Mouse (Mus musculus) kidney, postnatal 0 days (tissue): ENCODE data around the gene Gm13287. TPM values are rescaled to one million over a fixed set of nuclear protein-coding genes. Genes with fewer than 3 reads are reported as not detected.
"Not testable (repeated sequence)": the region's sequence is repeated elsewhere in the genome, so short reads cannot be mapped to it uniquely, and the experiment has no call there.

Experiments
- ATAC-seq: fragments of 200-750 bp; cut with Nextera tagmentation; replicated peaks from 2 replicates; pipeline ENCODE4 v1.8.0; 2017; ENCODE audit warnings: low read depth, moderate number of reproducible peaks, moderate TSS enrichment, moderate library complexity; ENCODE audit not compliant: low FRiP score
- DNase-seq: peaks from one replicate; pipeline ENCODE4 v3.0.0-alpha.2; 2016; ENCODE audit warnings: low spot score
- H3K27ac ChIP-seq: fragments of 300-500 bp; sonication (generic); 2 replicates; pipeline ENCODE4 v1.5.1; 2014; ENCODE audit warnings: mild to moderate bottlenecking
- H3K27me3 ChIP-seq: fragments of 300-500 bp; sonication (generic); 2 replicates; pipeline ENCODE4 v1.6.1; 2014; ENCODE audit warnings: low read length, mixed read lengths; ENCODE audit not compliant: insufficient read depth
- H3K36me3 ChIP-seq: fragments of 300-500 bp; sonication (generic); 2 replicates; pipeline ENCODE4 v1.6.1; 2014; ENCODE audit warnings: low read length, mixed read lengths; ENCODE audit not compliant: insufficient read depth
- H3K4me1 ChIP-seq: fragments of 300-500 bp; sonication (generic); replicated peaks from 2 replicates; pipeline ENCODE4 v1.6.1; 2014; ENCODE audit warnings: antibody characterized with exemption, low read length, mixed read lengths; ENCODE audit not compliant: insufficient read depth
- H3K4me2 ChIP-seq: fragments of 300-500 bp; sonication (generic); 2 replicates; pipeline ENCODE4 v1.6.1; 2014; ENCODE audit warnings: mild to moderate bottlenecking, low read length, moderate library complexity, mixed read lengths
- H3K4me3 ChIP-seq: fragments of 300-500 bp; sonication (generic); replicated peaks from 2 replicates; pipeline ENCODE4 v1.5.1; 2014; ENCODE audit warnings: low read depth, low read length
- H3K9ac ChIP-seq: fragments of 300-500 bp; sonication (generic); 2 replicates; pipeline ENCODE4 v1.6.1; 2014; ENCODE audit warnings: low read depth, low read length
- H3K9me3 ChIP-seq: fragments of 300-500 bp; sonication (generic); replicated peaks from 2 replicates; pipeline ENCODE4 v1.6.1; 2016; ENCODE audit warnings: low read length, inconsistent platforms, mixed read lengths
- CTCF ChIP-seq: IDR thresholded peaks from 2 replicates; pipeline ENCODE4 v1.5.1; 2016; ENCODE audit warnings: antibody characterized with exemption, low read depth, mild to moderate bottlenecking, moderate library complexity
- WGBS: fragments of 180-500 bp; shearing (Covaris S2); extraction: QIAGEN DNeasy Blood & Tissue Kit; methylation state at CpG from one replicate; pipeline ENCODE4 v1.1.7; 2014; 5-methylcytosine and 5-hydroxymethylcytosine counted together
- polyA plus RNA-seq: library from polyadenylated mRNA; unstranded; fragments of >200 nt; fragmentation: Nextera tagmentation; extraction: Ambion mirVana; gene quantifications from 2 replicates; pipeline ENCODE4 v1.2.1, GENCODE M21; 2015

Gm13287 gene
- polyA plus RNA-seq, 1 experiment from 2014 or later: not detected

GRCm38 (mm10) chr4:88805761-88806160 lies 2.7 kb downstream of the Gm13287 start:
- not testable (repeated sequence) for H3K4me2 ChIP-seq, H3K36me3 ChIP-seq, H3K9ac ChIP-seq, H3K4me1 ChIP-seq, H3K9me3 ChIP-seq, DNase-seq, ATAC-seq, H3K4me3 ChIP-seq, H3K27me3 ChIP-seq, H3K27ac ChIP-seq
- peak; percentile 39 for TF ChIP-seq CTCF
- no CpG with 5 or more reads among the region's 34 CpGs for WGBS

DNA sequence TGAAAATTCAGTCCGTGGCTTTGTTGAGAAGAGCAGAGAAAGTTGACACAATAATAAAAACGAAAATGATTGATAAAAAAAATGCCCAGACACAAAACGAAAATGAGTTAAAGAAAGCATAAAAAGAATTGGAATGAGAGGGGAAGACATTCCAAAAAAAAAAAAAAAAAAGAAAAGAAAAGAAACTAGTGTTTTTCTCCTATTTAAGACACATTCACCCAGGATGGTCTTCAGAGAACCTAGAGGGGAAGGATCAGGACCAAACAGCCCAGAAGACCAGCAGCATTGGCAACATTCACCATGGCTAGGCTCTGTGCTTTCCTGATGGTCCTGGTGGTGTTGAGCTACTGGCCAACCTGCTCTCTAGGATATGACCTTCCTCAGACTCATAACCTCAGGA lies 12.9 kb downstream of the Gm13287 start, which contains the start of gene Ifna7:
TSS of gene Ifna7 (plus strand) at position 301 of the 400 bp plus-strand sequence.
- H3K4me2 ChIP-seq: no peak within 1 kb of the TSS
- no peaks in the 10 kb centered on the region for H3K4me1 ChIP-seq
- no peak for DNase-seq
- H3K27me3 ChIP-seq: no peaks in the 10 kb centered on the region
- no peak within 1 kb of the TSS for H3K9ac ChIP-seq
- no peak for TF ChIP-seq CTCF
- no peak within 1 kb of the TSS for H3K27ac ChIP-seq
- no peak for ATAC-seq
- H3K4me3 ChIP-seq: no peak within 1 kb of the TSS
- no peaks in the 10 kb centered on the region for H3K36me3 ChIP-seq
- 63% methylated on average over 3 of the region's 3 CpGs for WGBS
- H3K9me3 ChIP-seq: no peaks in the 10 kb centered on the region

- WGBS: 79% methylated on average over 1 of the region's 1 CpGs
- no peak for ATAC-seq
These were observed 16.6 kb downstream of the Gm13287 start, which contains the start of gene Ifna11 for GRCm38 (mm10) chr4:88819659-88820058. Gene Ifna11, plus strand, starts transcription at chr4:88819959.

DNA sequence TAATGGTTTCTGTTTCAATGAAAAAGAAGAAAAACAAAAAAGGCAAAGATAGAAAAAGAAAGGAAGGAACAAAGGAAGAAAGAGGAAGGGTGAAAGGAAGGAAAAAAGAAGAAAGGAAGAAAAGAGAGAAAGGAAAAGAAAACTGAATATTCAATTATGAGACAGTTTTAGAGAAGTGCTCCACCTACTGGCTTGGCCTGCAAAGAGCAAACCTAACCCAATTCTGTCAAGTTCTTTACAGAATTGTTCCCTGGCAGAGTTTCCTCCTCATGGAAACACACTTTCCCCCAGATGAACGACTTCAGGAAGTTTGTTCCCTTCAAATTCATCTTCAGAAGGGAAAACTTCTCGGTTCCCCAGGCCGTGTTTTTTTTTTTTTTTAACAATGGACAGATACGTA lies 19.9 kb downstream of the Gm13287 start:
- DNase-seq (peak; percentile 51), ATAC-seq (no peak)
- no peak overlapping the region for H3K4me3 ChIP-seq
- 23% methylated on average over 4 of the region's 4 CpGs for WGBS
- H3K4me2 ChIP-seq: no peak overlapping the region
- peak; percentile 66 for TF ChIP-seq CTCF
- H3K27ac ChIP-seq: no peak overlapping the region
- H3K36me3 ChIP-seq: no peaks in the 10 kb centered on the region
- H3K4me1 ChIP-seq: no peaks in the 10 kb centered on the region
- no peaks in the 10 kb centered on the region for H3K27me3 ChIP-seq
- H3K9me3 ChIP-seq: no peaks in the 10 kb centered on the region
- no peak overlapping the region for H3K9ac ChIP-seq

More at GRCm38 (mm10) chr4:88819659-88820058, 16.6 kb downstream of the Gm13287 start, which contains the start of gene Ifna11:
- Histone ChIP-seq H3K9me3 (no peaks in the 10 kb centered on the region), H3K4me3 (no peak within 1 kb of the TSS), H3K9ac (no peak within 1 kb of the TSS), H3K4me2 (no peak within 1 kb of the TSS), H3K4me1 (no peaks in the 10 kb centered on the region), H3K27ac (no peak within 1 kb of the TSS), H3K36me3 (no peaks in the 10 kb centered on the region), H3K27me3 (no peaks in the 10 kb centered on the region)
- no peak for TF ChIP-seq CTCF
- no peak for DNase-seq

DNA sequence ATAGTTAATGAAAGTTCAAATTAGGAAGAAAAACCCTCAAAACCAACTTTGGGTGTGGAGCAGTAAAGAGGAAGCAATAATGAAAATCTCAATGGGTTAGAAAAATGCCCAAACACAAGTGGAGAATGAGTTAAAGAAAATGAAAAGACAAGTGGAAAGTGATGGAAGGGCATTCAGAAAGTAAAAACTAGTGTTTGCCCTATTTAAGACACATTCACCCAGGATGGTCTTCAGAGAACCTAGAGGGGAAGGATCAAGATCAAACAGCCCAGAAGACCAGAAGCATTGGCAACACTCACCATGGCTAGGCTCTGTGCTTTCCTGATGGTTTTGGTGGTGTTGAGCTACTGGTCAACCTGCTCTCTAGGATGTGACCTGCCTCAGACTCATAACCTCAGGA lies 24.1 kb downstream of the Gm13287 start, which contains the start of gene Ifna6:
TSS of gene Ifna6 (plus strand) at position 301 of the 400 bp plus-strand sequence.
- H3K27me3 ChIP-seq, H3K4me3 ChIP-seq, H3K9me3 ChIP-seq, H3K4me2 ChIP-seq, H3K9ac ChIP-seq, H3K4me1 ChIP-seq, DNase-seq, ATAC-seq, H3K27ac ChIP-seq, H3K36me3 ChIP-seq: not testable (repeated sequence)

DNA sequence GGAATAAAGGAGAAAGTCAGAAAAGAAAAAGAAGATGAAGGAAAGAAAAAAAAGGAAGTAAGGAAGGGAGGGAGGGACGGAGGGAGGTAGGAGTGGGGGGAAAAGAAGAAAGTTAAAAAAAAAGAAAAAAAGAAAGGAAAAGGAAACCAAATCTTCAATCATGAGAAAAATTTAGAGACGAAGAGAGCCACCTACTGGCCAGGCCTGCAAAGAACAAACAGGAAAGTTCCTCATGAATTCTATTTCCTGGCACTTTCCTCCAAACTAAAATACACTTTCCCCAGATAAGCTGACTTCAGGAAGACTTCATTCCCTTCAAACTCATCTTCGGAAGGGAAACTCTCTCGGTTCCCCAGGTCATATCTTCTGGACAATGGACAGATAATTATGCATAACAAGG lies 27.5 kb downstream of the Gm13287 start:
- TF ChIP-seq CTCF: peak; percentile 64
- 32% methylated on average over 4 of the region's 4 CpGs for WGBS
- Histone ChIP-seq H3K9ac (no peak overlapping the region), H3K9me3 (no peaks in the 10 kb centered on the region), H3K4me3 (no peak overlapping the region), H3K27ac (no peak overlapping the region), H3K4me1 (no peaks in the 10 kb centered on the region), H3K4me2 (no peak overlapping the region), H3K36me3 (no peaks in the 10 kb centered on the region), H3K27me3 (no peaks in the 10 kb centered on the region)
- DNase-seq (peak; percentile 59), ATAC-seq (no peak)

GRCm38 (mm10) chr4:88835225-88835624 lies 32.2 kb downstream of the Gm13287 start, which contains the start of gene Ifna5:
Gene Ifna5, plus strand, starts transcription at chr4:88835525.
- not testable (repeated sequence) for H3K4me3 ChIP-seq, H3K4me2 ChIP-seq, DNase-seq, H3K36me3 ChIP-seq, H3K9ac ChIP-seq, H3K9me3 ChIP-seq, H3K27me3 ChIP-seq, H3K4me1 ChIP-seq, H3K27ac ChIP-seq, ATAC-seq
- WGBS: 64% methylated on average over 1 of the region's 1 CpGs
